Mouse (Mus musculus) lung, embryonic 16.5 days (tissue): ENCODE measurements around the gene Gm10282. TPM values are rescaled to one million over a fixed set of nuclear protein-coding genes. Genes with fewer than 3 reads are reported as not detected.
A peak's percentile ranks its signal among the peaks of the same experiment; 100 is the strongest.

Experiments
- ATAC-seq: fragments of 200-750 bp; cut with Nextera tagmentation; 2 replicates; pipeline ENCODE4 v1.8.0; 2017; ENCODE audit warnings: low read depth, mild to moderate bottlenecking, moderate library complexity
- H3K27ac ChIP-seq: fragments of 300-500 bp; sonication (generic); 2 replicates; pipeline ENCODE4 v1.5.1; 2014; ENCODE audit warnings: mild to moderate bottlenecking, control low read depth, low read length
- H3K27me3 ChIP-seq: fragments of 300-500 bp; sonication (generic); 2 replicates; pipeline ENCODE4 v1.6.1; 2014; ENCODE audit warnings: low read depth, low read length, mixed read lengths; ENCODE audit not compliant: control insufficient read depth, insufficient read depth
- H3K36me3 ChIP-seq: fragments of 300-500 bp; sonication (generic); 2 replicates; pipeline ENCODE4 v1.6.1; 2014; ENCODE audit warnings: low read length; ENCODE audit not compliant: control insufficient read depth, insufficient read depth
- H3K4me1 ChIP-seq: fragments of 300-500 bp; sonication (generic); replicated peaks from 2 replicates; pipeline ENCODE4 v1.6.1; 2014; ENCODE audit warnings: low read length, mixed read lengths; ENCODE audit not compliant: control insufficient read depth, insufficient read depth
- H3K4me2 ChIP-seq: fragments of 300-500 bp; sonication (generic); 2 replicates; pipeline ENCODE4 v1.6.1; 2014; ENCODE audit warnings: low read depth, low read length, control low read depth
- H3K4me3 ChIP-seq: fragments of 300-500 bp; sonication (generic); 2 replicates; pipeline ENCODE4 v1.5.1; 2014; ENCODE audit warnings: mild to moderate bottlenecking, low read length, control low read depth
- H3K9ac ChIP-seq: fragments of 300-500 bp; sonication (generic); 2 replicates; pipeline ENCODE4 v1.6.1; 2014; ENCODE audit warnings: low read length, control low read depth
- H3K9me3 ChIP-seq: fragments of 300-500 bp; sonication (generic); 2 replicates; pipeline ENCODE4 v1.6.1; 2016; ENCODE audit warnings: low read length; ENCODE audit not compliant: control insufficient read depth
- WGBS: fragments of 180-500 bp; shearing (Covaris S2); extraction: QIAGEN DNeasy Blood & Tissue Kit; methylation state at CpG from one replicate; pipeline ENCODE4 v1.1.7; 2014; 5-methylcytosine and 5-hydroxymethylcytosine counted together
- polyA plus RNA-seq: library from polyadenylated mRNA; unstranded; fragments of >200 nt; fragmentation: Nextera tagmentation; extraction: Ambion mirVana; gene quantifications from 2 replicates; pipeline ENCODE4 v1.2.1, GENCODE M21; 2015

Gene Gm10282
- polyA plus RNA-seq, 1 experiment from 2014 or later, result 33.3 TPM

- WGBS, result 61% methylated on average over 11 of the region's 11 CpGs
- H3K9me3 ChIP-seq, result no peaks in the 10 kb centered on the region
These were observed 33.9 kb downstream of the Gm10282 start for GRCm38 (mm10) chr8:72271051-72271660.

GRCm38 (mm10) chr8:72270606-72271005, 34.5 kb downstream of the Gm10282 start:
- WGBS, result 85% methylated on average over 12 of the region's 12 CpGs
- Histone ChIP-seq H3K9me3 (no peaks in the 10 kb centered on the region), H3K9ac (no peak overlapping the region), H3K27ac (no peak overlapping the region), H3K4me3 (no peak overlapping the region), H3K4me1 (no peaks in the 10 kb centered on the region), H3K4me2 (no peak overlapping the region), H3K27me3 (no peaks in the 10 kb centered on the region), H3K36me3 (no peaks in the 10 kb centered on the region)
- no peak for ATAC-seq

More at GRCm38 (mm10) chr8:72271051-72271660, 33.9 kb downstream of the Gm10282 start:
- Histone ChIP-seq H3K4me3 (no peak overlapping the region), H3K4me2 (no peak overlapping the region), H3K27ac (no peak overlapping the region), H3K4me1 (no peaks in the 10 kb centered on the region), H3K27me3 (no peaks in the 10 kb centered on the region), H3K36me3 (no peaks in the 10 kb centered on the region), H3K9ac (no peak overlapping the region)
- ATAC-seq, result no peak

GRCm38 (mm10) chr8:72268356-72268755, 36.7 kb downstream of the Gm10282 start:
- peak overlapping the region; percentile 18; the same call in 1 of the 2 replicates for H3K4me2 ChIP-seq
- no peaks in the 10 kb centered on the region for H3K9me3 ChIP-seq
- no peaks in the 10 kb centered on the region for H3K36me3 ChIP-seq
- no peaks in the 10 kb centered on the region for H3K4me1 ChIP-seq
- 63% methylated on average over 15 of the region's 15 CpGs for WGBS
- ATAC-seq, result peak; percentile 86
- H3K27me3 ChIP-seq, result no peaks in the 10 kb centered on the region
- H3K9ac ChIP-seq, result no peak overlapping the region
- no peak overlapping the region for H3K4me3 ChIP-seq
- peak overlapping the region; percentile 90 for H3K27ac ChIP-seq

GRCm38 (mm10) chr8:72267106-72267505, 38.0 kb downstream of the Gm10282 start:
- H3K4me2 ChIP-seq, result no peak overlapping the region
- no peak overlapping the region for H3K9ac ChIP-seq
- ATAC-seq, result no peak
- WGBS, result 100% methylated on average over 8 of the region's 8 CpGs
- no peaks in the 10 kb centered on the region for H3K4me1 ChIP-seq
- no peak overlapping the region for H3K27ac ChIP-seq
- no peaks in the 10 kb centered on the region for H3K9me3 ChIP-seq
- H3K36me3 ChIP-seq, result no peaks in the 10 kb centered on the region
- no peaks in the 10 kb centered on the region for H3K27me3 ChIP-seq
- no peak overlapping the region for H3K4me3 ChIP-seq

GRCm38 (mm10) chr8:72266671-72267070, 38.4 kb downstream of the Gm10282 start:
- H3K36me3 ChIP-seq, result no peaks in the 10 kb centered on the region
- H3K9ac ChIP-seq, result no peak overlapping the region
- H3K4me1 ChIP-seq, result no peaks in the 10 kb centered on the region
- ATAC-seq, result no peak
- H3K9me3 ChIP-seq, result no peaks in the 10 kb centered on the region
- H3K27ac ChIP-seq, result no peak overlapping the region
- no peak overlapping the region for H3K4me2 ChIP-seq
- H3K27me3 ChIP-seq, result no peaks in the 10 kb centered on the region
- H3K4me3 ChIP-seq, result no peak overlapping the region

DNA sequence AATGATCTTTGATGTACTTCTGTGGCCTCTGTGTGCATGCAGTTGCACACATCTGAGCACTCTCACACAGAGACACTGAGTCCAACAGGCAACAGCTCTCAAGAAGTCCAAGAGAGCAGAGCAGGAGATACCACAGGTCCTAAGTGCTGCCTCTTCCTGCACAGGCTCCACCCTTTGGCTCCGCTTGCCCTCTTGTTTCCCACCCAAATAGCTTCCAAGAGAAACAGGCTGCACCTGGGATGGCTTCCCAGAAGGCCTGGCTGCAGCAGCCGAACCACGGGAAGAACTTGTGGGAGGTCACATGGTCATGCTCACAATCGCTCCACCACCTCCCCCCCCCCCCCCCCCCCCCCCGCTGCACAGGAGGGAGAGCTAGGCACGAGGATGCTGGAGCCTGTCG, 39.7 kb downstream of the Gm10282 start:
- H3K4me3 ChIP-seq, result no peak overlapping the region
- H3K9me3 ChIP-seq, result no peaks in the 10 kb centered on the region
- H3K4me2 ChIP-seq, result no peak overlapping the region
- no peak for ATAC-seq
- no peaks in the 10 kb centered on the region for H3K36me3 ChIP-seq
- H3K9ac ChIP-seq, result no peak overlapping the region
- no peaks in the 10 kb centered on the region for H3K4me1 ChIP-seq
- H3K27me3 ChIP-seq, result no peaks in the 10 kb centered on the region
- H3K27ac ChIP-seq, result no peak overlapping the region
- 31% methylated on average over 5 of the region's 7 CpGs for WGBS

GRCm38 (mm10) chr8:72263451-72263850, 41.6 kb downstream of the Gm10282 start:
- Histone ChIP-seq H3K27me3 (no peaks in the 10 kb centered on the region), H3K9me3 (no peaks in the 10 kb centered on the region), H3K36me3 (no peaks in the 10 kb centered on the region), H3K9ac (no peak overlapping the region), H3K4me2 (no peak overlapping the region), H3K4me3 (no peak overlapping the region), H3K4me1 (no peaks in the 10 kb centered on the region), H3K27ac (no peak overlapping the region)
- 52% methylated on average over 7 of the region's 7 CpGs for WGBS
- ATAC-seq, result no peak

DNA sequence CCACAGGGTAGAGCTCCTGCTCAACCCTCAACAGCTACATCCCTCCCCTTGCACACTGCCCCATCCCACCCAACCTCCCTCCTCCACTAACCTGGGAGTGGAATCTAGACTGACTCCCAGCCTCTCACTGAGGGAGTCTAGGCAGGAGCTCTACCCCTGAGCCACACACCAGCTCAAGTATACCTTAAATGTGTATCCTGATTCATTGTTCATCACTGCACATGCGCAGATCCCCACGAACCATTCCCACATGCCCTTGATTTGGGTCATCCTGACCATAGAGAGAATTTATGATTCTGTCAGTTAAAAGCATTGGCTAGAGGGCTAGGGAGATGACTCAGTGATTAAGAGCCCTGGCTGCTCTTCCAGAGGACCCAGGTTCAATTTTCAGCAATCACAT, 42.3 kb downstream of the Gm10282 start:
- no peaks in the 10 kb centered on the region for H3K4me1 ChIP-seq
- no peak overlapping the region for H3K4me3 ChIP-seq
- WGBS, result 85% methylated on average over 2 of the region's 2 CpGs
- H3K9ac ChIP-seq, result no peak overlapping the region
- no peaks in the 10 kb centered on the region for H3K9me3 ChIP-seq
- H3K27me3 ChIP-seq, result no peaks in the 10 kb centered on the region
- H3K27ac ChIP-seq, result no peak overlapping the region
- ATAC-seq, result no peak
- H3K4me2 ChIP-seq, result no peak overlapping the region
- H3K36me3 ChIP-seq, result no peaks in the 10 kb centered on the region

DNA sequence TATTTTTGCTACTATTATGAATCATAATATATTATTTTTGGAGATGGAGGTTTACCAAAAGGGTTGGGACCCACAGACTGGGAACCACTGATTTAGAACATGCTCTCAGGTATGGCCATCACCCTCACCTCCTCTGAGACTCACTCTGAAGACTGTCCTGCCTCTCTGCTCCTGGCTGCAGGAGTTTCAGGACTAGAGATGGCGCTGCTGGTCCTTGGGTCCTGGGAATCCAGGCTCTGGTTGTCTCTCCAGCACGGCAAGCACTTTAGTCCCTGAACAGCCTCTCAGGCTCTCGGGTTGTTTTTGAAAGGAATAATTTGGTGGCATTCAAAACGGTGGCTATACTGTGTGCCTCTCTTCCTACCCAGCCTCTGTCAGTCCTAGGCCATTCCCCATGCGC, 43.2 kb downstream of the Gm10282 start:
- Histone ChIP-seq H3K27ac (no peak overlapping the region), H3K36me3 (no peaks in the 10 kb centered on the region), H3K4me3 (no peak overlapping the region), H3K9ac (no peak overlapping the region), H3K4me1 (no peaks in the 10 kb centered on the region), H3K27me3 (no peaks in the 10 kb centered on the region), H3K9me3 (no peaks in the 10 kb centered on the region), H3K4me2 (no peak overlapping the region)
- no peak for ATAC-seq
- 50% methylated on average over 5 of the region's 5 CpGs for WGBS

DNA sequence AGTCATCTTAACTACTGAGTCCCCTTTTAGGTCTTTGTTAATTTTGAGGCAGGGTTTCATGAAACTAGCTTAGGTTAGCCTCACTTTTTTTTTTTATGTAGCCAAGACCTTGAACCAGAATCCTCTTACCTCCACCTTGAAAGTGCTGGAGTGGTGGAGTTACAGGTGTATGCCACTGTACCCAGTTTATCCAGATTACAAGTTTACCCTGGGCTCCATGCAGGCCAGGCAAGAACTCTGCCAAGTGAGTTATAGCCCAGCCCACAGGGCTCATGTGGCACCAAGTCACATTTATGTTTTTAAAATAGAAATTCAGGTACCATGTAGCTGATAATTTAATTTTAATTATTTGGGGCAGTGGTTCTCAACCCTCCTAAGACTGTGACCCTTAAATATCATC, 43.6 kb downstream of the Gm10282 start:
- H3K4me1 ChIP-seq, result no peaks in the 10 kb centered on the region
- no peak for ATAC-seq
- H3K4me2 ChIP-seq, result no peak overlapping the region
- no peaks in the 10 kb centered on the region for H3K36me3 ChIP-seq
- no peaks in the 10 kb centered on the region for H3K9me3 ChIP-seq
- H3K27me3 ChIP-seq, result no peaks in the 10 kb centered on the region
- no peak overlapping the region for H3K27ac ChIP-seq
- no peak overlapping the region for H3K4me3 ChIP-seq
- H3K9ac ChIP-seq, result no peak overlapping the region
